8 mouse cellular contexts compared by ENCODE assay signal in genomic region chr19:36183127-36183526, GRCm38 (mm10).
A peak's percentile ranks its signal among the peaks of the same experiment; 100 is the strongest.
DNase-seq lines count a peak whose midpoint lies in the region; ATAC-seq and TF ChIP-seq lines count a peak whose summit lies in the region.

No protein-coding gene starts in this region.

- no peak overlapping the region for H3K9ac ChIP-seq in heart, embryonic 14.5 days (ENCODE audit: low read length)
- H3K9ac ChIP-seq in kidney, postnatal 0 days (ENCODE audit: low read depth, low read length): no peak overlapping the region
- H3K9ac ChIP-seq in liver, embryonic 11.5 days (ENCODE audit: low read depth, low read length): no peak overlapping the region
- no peak overlapping the region for H3K9ac ChIP-seq in neural tube, embryonic 11.5 days (ENCODE audit: low read length)

- H3K36me3 ChIP-seq in heart, embryonic 14.5 days (ENCODE audit: control insufficient read depth, insufficient read depth, low read length): no peaks in the 10 kb centered on the region
- no peaks in the 10 kb centered on the region for H3K36me3 ChIP-seq in kidney, postnatal 0 days (ENCODE audit: insufficient read depth, low read length)
- no peaks in the 10 kb centered on the region for H3K36me3 ChIP-seq in liver, embryonic 11.5 days (ENCODE audit: control insufficient read depth, insufficient read depth, low read length)
- no peaks in the 10 kb centered on the region for H3K36me3 ChIP-seq in neural tube, embryonic 11.5 days (ENCODE audit: control insufficient read depth, insufficient read depth, low read length)

- no peak overlapping the region for H3K4me3 ChIP-seq in heart, embryonic 14.5 days (ENCODE audit: control insufficient read depth in 1 of 2, insufficient read depth in 1 of 2, low read depth in 1 of 2, low read length in 2 of 2)
- H3K4me3 ChIP-seq in kidney, postnatal 0 days (replicated peaks; ENCODE audit: low read depth, low read length): no peak overlapping the region
- no peak overlapping the region for H3K4me3 ChIP-seq in liver, embryonic 11.5 days (ENCODE audit: low read depth, low read length)
- no peak overlapping the region for H3K4me3 ChIP-seq in neural tube, embryonic 11.5 days (ENCODE audit: low read depth, low read length)

- no peak overlapping the region for H3K27ac ChIP-seq in heart, embryonic 14.5 days (replicated peaks in 1 of 2; ENCODE audit: control insufficient read depth in 1 of 2, insufficient read depth in 1 of 2, low read depth in 2 of 2, low read length in 2 of 2)
- H3K27ac ChIP-seq in kidney, postnatal 0 days: no peak overlapping the region
- no peak overlapping the region for H3K27ac ChIP-seq in liver, embryonic 11.5 days (ENCODE audit: low read depth, low read length)
- H3K27ac ChIP-seq in neural tube, embryonic 11.5 days (ENCODE audit: low read depth, low read length): no peak overlapping the region

- TF ChIP-seq CTCF in kidney, postnatal 0 days (IDR thresholded peaks at IDR 0.05; ENCODE audit: low read depth): peak; percentile 89

- no peaks in the 10 kb centered on the region for H3K27me3 ChIP-seq in heart, embryonic 14.5 days (ENCODE audit: control insufficient read depth, insufficient read depth, low read length)
- no peaks in the 10 kb centered on the region for H3K27me3 ChIP-seq in kidney, postnatal 0 days (ENCODE audit: insufficient read depth, low read length)
- 0 out of 2 replicates have a peak, but pooled peaks cover 2% of the 10 kb centered on the region for H3K27me3 ChIP-seq in liver, embryonic 11.5 days (replicated peaks; ENCODE audit: control insufficient read depth, insufficient read depth, low read length)
- H3K27me3 ChIP-seq in neural tube, embryonic 11.5 days (ENCODE audit: control insufficient read depth, insufficient read depth, low read length): no peaks in the 10 kb centered on the region

- H3K4me1 ChIP-seq in heart, embryonic 14.5 days (ENCODE audit: control insufficient read depth in 2 of 2, insufficient read depth in 2 of 2, low read length in 2 of 2): peaks cover 8 to 12% of the 10 kb centered on the region in 2 experiments
- no peaks in the 10 kb centered on the region for H3K4me1 ChIP-seq in kidney, postnatal 0 days (replicated peaks; ENCODE audit: insufficient read depth, low read length)
- no peaks in the 10 kb centered on the region for H3K4me1 ChIP-seq in liver, embryonic 11.5 days (replicated peaks; ENCODE audit: control insufficient read depth, insufficient read depth, low read length)
- no peaks in the 10 kb centered on the region for H3K4me1 ChIP-seq in neural tube, embryonic 11.5 days (ENCODE audit: control insufficient read depth, insufficient read depth, low read length)

- no peak overlapping the region for H3K4me2 ChIP-seq in heart, embryonic 14.5 days (ENCODE audit: low read length)
- H3K4me2 ChIP-seq in kidney, postnatal 0 days (ENCODE audit: low read length): no peak overlapping the region
- no peak overlapping the region for H3K4me2 ChIP-seq in liver, embryonic 11.5 days
- H3K4me2 ChIP-seq in neural tube, embryonic 11.5 days (ENCODE audit: low read depth): no peak overlapping the region

- no peaks in the 10 kb centered on the region for H3K9me3 ChIP-seq in heart, embryonic 14.5 days (ENCODE audit: control insufficient read depth, low read length)
- no peaks in the 10 kb centered on the region for H3K9me3 ChIP-seq in kidney, postnatal 0 days (replicated peaks; ENCODE audit: low read length)
- H3K9me3 ChIP-seq in liver, embryonic 11.5 days (ENCODE audit: control insufficient read depth, low read length): no peaks in the 10 kb centered on the region
- no peaks in the 10 kb centered on the region for H3K9me3 ChIP-seq in neural tube, embryonic 11.5 days (ENCODE audit: control insufficient read depth, low read length)

- ATAC-seq in CD4-positive, CD25-positive, alpha-beta regulatory T cell, adult 4 months: peak; percentile 97
- ATAC-seq in heart, embryonic 14.5 days (ENCODE audit: insufficient number of reproducible peaks, insufficient read depth, low FRiP score, low read depth): 0 out of 2 replicates have a peak, but pooled peaks have one; percentile 54
- peak; percentile 83 for ATAC-seq in kidney, postnatal 0 days (replicated peaks; ENCODE audit: low FRiP score, low read depth)
- peak; percentile 76 for ATAC-seq in liver, embryonic 11.5 days (replicated peaks; ENCODE audit: low FRiP score)
- ATAC-seq in neural tube, embryonic 11.5 days (ENCODE audit: insufficient read depth, low FRiP score, low TSS enrichment): no peak; the same call in 1 of the 2 replicates

- DNase-seq in adrenal gland, adult 18-20 months (ENCODE audit: low spot score in 2 of 2): peak; percentile 38 to 42
- peak; percentile 58 for DNase-seq in fibroblast of lung, adult 2 months (ENCODE audit: low read depth)
- DNase-seq in kidney, postnatal 0 days (ENCODE audit: low spot score): peak; percentile 79
- DNase-seq in liver, embryonic 11.5 days (ENCODE audit: low spot score): no peak
- peak; percentile 44 for DNase-seq in neural tube, embryonic 11.5 days (ENCODE audit: low spot score)
- DNase-seq in thymus, adult 18-20 months: peak; percentile 34 to 59

- WGBS in heart, embryonic 14.5 days: 12% methylated on average over 2 of the region's 2 CpGs
- 10% methylated on average over 2 of the region's 2 CpGs for WGBS in kidney, postnatal 0 days
- WGBS in liver, embryonic 11.5 days: 22% methylated on average over 2 of the region's 2 CpGs
- 31% methylated on average over 2 of the region's 2 CpGs for WGBS in neural tube, embryonic 11.5 days
